Mouse (Mus musculus) midbrain, embryonic 16.5 days (tissue): ENCODE results near the gene D13Ertd608e. TPM values are rescaled to one million over a fixed set of nuclear protein-coding genes. Genes with fewer than 3 reads are reported as not detected.
A peak's percentile ranks its signal among the peaks of the same experiment; 100 is the strongest.
"Not testable (repeated sequence)": the region's sequence is repeated elsewhere in the genome, so short reads cannot be mapped to it uniquely, and the experiment has no call there.

Source experiments
- ATAC-seq: fragments of 200-750 bp; cut with Nextera tagmentation; 2 replicates; pipeline ENCODE4 v1.8.0; 2017; ENCODE audit warnings: moderate TSS enrichment
- H3K27ac ChIP-seq: fragments of 300-500 bp; sonication (generic); 2 replicates; pipeline ENCODE4 v1.5.1; 2014; ENCODE audit warnings: mild to moderate bottlenecking, low read length, mixed read lengths
- H3K27me3 ChIP-seq: fragments of 300-500 bp; sonication (generic); 2 replicates; pipeline ENCODE4 v1.6.1; 2014; ENCODE audit warnings: low read depth, low read length, mixed read lengths; ENCODE audit not compliant: control insufficient read depth, insufficient read depth
- H3K36me3 ChIP-seq: fragments of 300-500 bp; sonication (generic); 2 replicates; pipeline ENCODE4 v1.6.1; 2014; ENCODE audit warnings: mild to moderate bottlenecking, low read length, moderate library complexity, mixed read lengths; ENCODE audit not compliant: control insufficient read depth, insufficient read depth
- H3K4me1 ChIP-seq: fragments of 300-500 bp; sonication (generic); 2 replicates; pipeline ENCODE4 v1.6.1; 2014; ENCODE audit warnings: mild to moderate bottlenecking, low read length, mixed read lengths; ENCODE audit not compliant: control insufficient read depth, insufficient read depth
- H3K4me2 ChIP-seq: fragments of 300-500 bp; sonication (generic); 2 replicates; pipeline ENCODE4 v1.6.1; 2014; ENCODE audit warnings: mild to moderate bottlenecking, low read length, mixed read lengths
- H3K4me3 ChIP-seq: fragments of 300-500 bp; sonication (generic); 2 replicates; pipeline ENCODE4 v1.5.1; 2014; ENCODE audit warnings: low read depth, mild to moderate bottlenecking, low read length, moderate library complexity, mixed read lengths
- H3K9ac ChIP-seq: fragments of 300-500 bp; sonication (generic); 2 replicates; pipeline ENCODE4 v1.6.1; 2014; ENCODE audit warnings: low read depth, low read length, mixed read lengths
- H3K9me3 ChIP-seq: fragments of 300-500 bp; sonication (generic); replicated peaks from 2 replicates; pipeline ENCODE4 v1.6.1; 2014; ENCODE audit warnings: mild to moderate bottlenecking, low read length, mixed read lengths; ENCODE audit not compliant: control insufficient read depth, poor library complexity, severe bottlenecking
- WGBS: fragments of 180-500 bp; shearing (Covaris S2); extraction: QIAGEN DNeasy Blood & Tissue Kit; methylation state at CpG from one replicate; pipeline ENCODE4 v1.1.7; 2014; 5-methylcytosine and 5-hydroxymethylcytosine counted together
- polyA plus RNA-seq: library from polyadenylated mRNA; unstranded; fragments of >200 nt; fragmentation: Nextera tagmentation; extraction: Ambion mirVana; gene quantifications from 2 replicates; pipeline ENCODE4 v1.2.1, GENCODE M21; 2015

Gene D13Ertd608e
- not detected in 2 replicates for polyA plus RNA-seq

DNA sequence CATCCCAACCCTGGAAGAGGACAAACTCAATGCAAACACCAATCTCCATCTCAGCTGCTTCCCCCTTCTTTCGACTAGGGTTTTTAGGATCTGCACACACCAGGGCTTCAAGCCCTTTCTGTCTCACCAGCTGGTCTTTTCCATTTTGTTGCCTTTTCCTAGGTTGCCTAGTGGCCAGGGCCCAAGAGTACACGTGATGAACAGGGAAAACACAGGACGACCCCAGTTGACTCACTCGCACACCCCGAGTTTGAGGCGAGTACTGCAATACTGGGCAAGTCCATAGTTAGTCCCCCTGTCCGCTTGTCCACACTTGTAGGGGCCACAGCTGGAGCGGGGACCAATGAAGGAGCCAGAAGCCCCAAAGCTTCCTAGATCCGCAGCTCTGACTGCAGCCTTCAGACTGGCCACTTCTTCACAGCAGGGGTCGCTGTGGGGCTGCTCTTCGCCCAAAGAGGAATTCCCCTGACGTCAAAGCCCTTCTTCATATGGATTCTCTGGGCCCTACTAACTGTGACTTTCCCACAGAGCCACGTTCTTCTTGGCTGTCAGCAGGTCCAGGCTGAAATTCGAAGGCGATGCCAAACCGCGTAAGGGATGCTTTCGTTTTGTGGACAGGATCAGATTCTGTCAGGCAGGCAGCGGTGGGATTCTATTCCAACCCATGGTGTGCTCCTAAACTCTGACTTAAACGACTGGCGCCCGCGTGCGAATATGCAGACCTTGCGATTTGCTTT lies at the start of gene D13Ertd608e:
TSS of gene D13Ertd608e (plus strand) at position 687 of the 737 bp plus-strand sequence.
- not testable (repeated sequence) for H3K36me3 ChIP-seq, H3K4me1 ChIP-seq, H3K9me3 ChIP-seq, H3K27ac ChIP-seq, H3K9ac ChIP-seq, H3K27me3 ChIP-seq
- Histone ChIP-seq H3K4me3 (peak within 1 kb of the TSS; percentile 20), H3K4me2 (peak within 1 kb of the TSS; percentile 37)
- WGBS = 18% methylated on average over 17 of the region's 25 CpGs
- peak; percentile 52 for ATAC-seq

DNA sequence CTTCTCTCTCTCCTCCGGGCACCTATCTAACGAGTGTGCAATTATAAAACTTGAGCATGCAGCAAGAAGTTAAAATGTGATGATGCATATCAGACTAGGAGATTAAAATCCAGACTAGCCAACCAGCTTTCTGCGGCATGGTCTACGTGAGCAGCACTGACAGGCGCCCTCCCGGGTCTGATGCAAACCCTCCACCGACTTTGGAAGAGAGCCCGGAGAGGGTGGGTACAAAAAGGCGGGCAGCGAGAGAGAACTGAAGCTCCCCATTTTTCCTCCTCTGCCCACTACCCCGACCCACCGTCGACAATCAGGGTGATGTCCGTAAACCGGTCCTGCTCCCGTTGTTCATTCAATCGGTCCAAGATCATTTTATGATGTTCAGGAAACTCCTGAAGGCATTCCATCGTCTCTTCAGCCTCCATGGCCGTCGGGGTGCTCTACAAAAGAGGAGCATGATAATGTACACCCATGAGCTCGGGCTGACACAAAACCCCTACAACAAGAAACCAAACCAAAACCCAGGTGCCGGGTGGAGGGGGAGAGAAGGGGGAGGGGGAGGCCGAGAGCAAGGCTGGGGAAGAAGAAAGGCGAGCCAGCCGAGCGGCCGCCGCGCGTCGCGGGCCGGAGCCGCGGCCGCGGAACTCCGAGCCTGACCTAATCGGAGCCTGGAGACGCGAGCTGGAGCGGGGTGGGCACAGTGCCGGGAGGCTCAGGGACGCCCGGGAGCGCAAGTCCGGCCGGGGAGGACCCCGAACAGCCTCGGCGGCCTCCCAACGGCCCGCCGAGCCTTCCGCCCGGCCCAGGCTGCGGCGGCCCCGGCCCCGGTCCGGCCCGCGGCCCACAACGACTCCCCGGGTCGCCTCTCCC lies 45.7 kb upstream of the D13Ertd608e start:
- peak overlapping the region; percentile 89 for H3K4me3 ChIP-seq
- H3K9me3 ChIP-seq = no peaks in the 10 kb centered on the region
- under 1% methylated on average over 57 of the region's 66 CpGs for WGBS
- peak overlapping the region; percentile 97 for H3K27ac ChIP-seq
- peak overlapping the region; percentile 91 for H3K9ac ChIP-seq
- peaks cover 10% of the 10 kb centered on the region for H3K4me1 ChIP-seq
- peaks cover 5% of the 10 kb centered on the region; the same call in 1 of the 2 replicates for H3K36me3 ChIP-seq
- H3K4me2 ChIP-seq = peak overlapping the region; percentile 53
- ATAC-seq = peak; percentile 76
- no peaks in the 10 kb centered on the region for H3K27me3 ChIP-seq

DNA sequence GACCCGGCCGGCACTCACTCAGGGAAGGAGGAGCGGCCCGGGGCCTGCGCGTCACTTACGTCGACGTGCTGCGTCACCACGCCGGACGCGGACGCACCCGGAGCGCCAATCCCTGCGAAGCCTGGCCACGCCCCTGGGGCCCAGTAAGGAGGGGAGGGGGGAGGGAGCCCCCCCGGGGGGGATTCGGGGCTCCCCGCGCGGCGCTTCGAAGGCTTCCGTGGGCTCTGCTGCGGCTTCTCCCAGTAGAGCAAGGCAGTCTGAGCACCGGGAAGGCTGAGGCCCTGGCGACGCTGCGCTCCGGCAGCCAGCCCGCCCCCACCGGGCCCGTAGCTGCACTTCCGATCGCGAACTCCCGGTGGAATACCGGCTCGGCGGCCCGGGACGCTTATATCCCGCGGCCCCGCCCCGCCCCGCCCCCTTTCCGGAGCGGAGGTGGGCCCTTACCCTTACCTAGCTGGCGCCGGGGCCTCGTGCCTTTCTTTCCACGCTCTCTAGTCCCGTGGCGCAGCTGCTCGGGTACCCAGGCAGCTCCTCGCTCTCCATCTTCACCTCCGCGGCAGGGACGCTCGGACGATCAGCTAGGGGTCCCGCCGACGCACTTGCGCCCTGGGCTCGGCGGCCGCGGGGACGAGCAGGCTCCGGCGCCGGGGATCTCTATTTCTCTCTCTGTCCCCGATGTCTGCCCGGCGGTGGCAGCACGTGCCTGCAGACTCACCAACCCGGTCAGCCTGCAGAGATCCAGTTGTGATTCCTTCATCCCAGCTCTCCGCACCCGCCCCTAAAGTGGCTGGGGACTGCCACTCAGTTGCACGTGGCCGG lies 44.8 kb upstream of the D13Ertd608e start, which contains the start of gene Zfp131:
TSS of gene Zfp131 (minus strand) at position 129 of the 819 bp plus-strand sequence.
- under 1% methylated on average over 71 of the region's 86 CpGs for WGBS
- peak; percentile 97 for ATAC-seq
- Histone ChIP-seq H3K4me3 (peak within 1 kb of the TSS; percentile 89), H3K4me1 (peaks cover 10% of the 10 kb centered on the region), H3K4me2 (peak within 1 kb of the TSS; percentile 57), H3K27ac (peak within 1 kb of the TSS; percentile 97), H3K27me3 (no peaks in the 10 kb centered on the region), H3K9me3 (no peaks in the 10 kb centered on the region), H3K36me3 (peaks cover 5% of the 10 kb centered on the region; the same call in 1 of the 2 replicates), H3K9ac (peak within 1 kb of the TSS; percentile 91)

DNA sequence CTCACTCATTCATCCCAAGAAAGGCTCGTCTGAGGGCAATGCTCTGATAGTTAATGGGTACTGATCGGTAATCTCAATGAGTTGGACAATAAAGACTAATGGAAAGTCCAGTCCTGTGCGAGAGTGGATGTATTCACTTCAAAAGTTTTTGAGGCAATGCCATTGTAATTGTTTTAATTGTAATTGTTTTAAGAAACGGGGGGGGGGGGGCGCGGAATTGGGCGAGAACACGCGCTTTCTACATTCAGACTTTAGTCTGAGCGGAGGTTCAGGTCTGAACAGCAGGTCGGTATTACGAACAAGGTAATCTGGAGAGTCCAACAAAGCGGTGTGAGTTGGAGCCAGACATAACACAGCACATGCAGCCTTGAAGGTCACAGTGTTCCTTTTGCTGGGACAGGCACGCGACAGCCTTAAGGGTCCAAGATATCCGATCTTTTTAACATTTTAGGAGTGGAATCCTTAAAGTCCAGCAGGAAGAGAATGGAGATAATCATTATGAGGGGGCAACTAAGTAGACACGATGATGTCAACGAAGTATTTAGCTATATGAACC lies 44.1 kb upstream of the D13Ertd608e start:
- no peak for ATAC-seq
- 4% methylated on average over 18 of the region's 18 CpGs for WGBS

GRCm38 (mm10) chr13:119792791-119793404 lies 42.9 kb upstream of the D13Ertd608e start:
- Histone ChIP-seq H3K27ac (no peak overlapping the region), H3K4me2 (no peak overlapping the region), H3K4me3 (no peak overlapping the region), H3K27me3 (no peaks in the 10 kb centered on the region), H3K9ac (no peak overlapping the region), H3K9me3 (no peaks in the 10 kb centered on the region), H3K4me1 (peaks cover 10% of the 10 kb centered on the region), H3K36me3 (no peaks in the 10 kb centered on the region; the same call in 1 of the 2 replicates)
- 90% methylated on average over 5 of the region's 5 CpGs for WGBS
- ATAC-seq = no peak

More for the DNA sequence above, 44.1 kb upstream of the D13Ertd608e start:
- Histone ChIP-seq H3K4me2 (peak overlapping the region; percentile 57), H3K9me3 (no peaks in the 10 kb centered on the region), H3K36me3 (peaks cover 3% of the 10 kb centered on the region; the same call in 1 of the 2 replicates), H3K27me3 (no peaks in the 10 kb centered on the region), H3K4me3 (peak overlapping the region; percentile 89), H3K27ac (peak overlapping the region; percentile 97), H3K4me1 (peaks cover 10% of the 10 kb centered on the region), H3K9ac (peak overlapping the region; percentile 91)

GRCm38 (mm10) chr13:119797656-119798055 lies 38.1 kb upstream of the D13Ertd608e start:
- H3K4me1 ChIP-seq = no peaks in the 10 kb centered on the region
- no peaks in the 10 kb centered on the region for H3K9me3 ChIP-seq
- H3K9ac ChIP-seq = no peak overlapping the region
- H3K4me2 ChIP-seq = no peak overlapping the region
- no peak for ATAC-seq
- no peak overlapping the region for H3K27ac ChIP-seq
- no peaks in the 10 kb centered on the region for H3K36me3 ChIP-seq
- 69% methylated on average over 4 of the region's 4 CpGs for WGBS
- no peaks in the 10 kb centered on the region for H3K27me3 ChIP-seq
- no peak overlapping the region for H3K4me3 ChIP-seq

- no peak overlapping the region for H3K4me3 ChIP-seq
- H3K9me3 ChIP-seq = no peaks in the 10 kb centered on the region
- no peaks in the 10 kb centered on the region for H3K27me3 ChIP-seq
- 80% methylated on average over 2 of the region's 2 CpGs for WGBS
- no peak overlapping the region for H3K27ac ChIP-seq
- H3K36me3 ChIP-seq = no peaks in the 10 kb centered on the region
- H3K4me1 ChIP-seq = no peaks in the 10 kb centered on the region
- ATAC-seq = no peak
- H3K9ac ChIP-seq = no peak overlapping the region
- H3K4me2 ChIP-seq = no peak overlapping the region
These were observed 26.9 kb upstream of the D13Ertd608e start for GRCm38 (mm10) chr13:119808937-119809336.

DNA sequence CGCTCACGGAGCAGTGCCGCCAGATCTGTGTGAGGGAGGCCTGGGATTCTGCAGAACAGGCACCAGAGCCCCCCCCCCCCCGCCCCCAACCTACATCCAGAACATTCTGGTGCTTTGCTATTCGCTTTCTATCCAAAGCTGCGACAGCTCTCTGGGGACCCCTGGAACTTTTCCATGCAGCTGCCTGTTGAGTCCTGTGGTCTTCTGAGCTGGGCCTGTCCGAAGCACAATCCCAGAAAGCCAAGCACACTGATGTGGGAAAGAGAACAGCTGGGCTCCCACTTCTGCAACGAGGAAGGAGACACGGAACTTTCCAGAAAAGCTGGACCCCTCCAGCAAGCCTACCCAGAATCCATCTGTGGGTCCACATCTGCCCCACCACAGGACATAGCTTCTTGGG lies 25.8 kb upstream of the D13Ertd608e start:
- no peak for ATAC-seq
- Histone ChIP-seq H3K9me3 (no peaks in the 10 kb centered on the region), H3K27me3 (no peaks in the 10 kb centered on the region), H3K4me1 (no peaks in the 10 kb centered on the region), H3K4me2 (no peak overlapping the region), H3K4me3 (no peak overlapping the region), H3K36me3 (no peaks in the 10 kb centered on the region), H3K9ac (no peak overlapping the region), H3K27ac (no peak overlapping the region)
- 88% methylated on average over 9 of the region's 9 CpGs for WGBS
